ENCODE assay signal across 9 mouse cellular contexts in genomic region chr8:83693609-83694236, GRCm38 (mm10). TPM values are rescaled to one million over a fixed set of nuclear protein-coding genes. Genes with fewer than 3 reads are reported as not detected.
DNase-seq lines count a peak whose midpoint lies in the region; ATAC-seq and TF ChIP-seq lines count a peak whose summit lies in the region.
"Had no signal": no experiment of that assay in that cellular context is flagged by ENCODE, and none has a peak within 500 bp of the region (broad histone marks: within the 10 kb centered on the region; RNA-seq: fewer than 3 reads in every experiment).

No protein-coding gene starts in this region.

- 68% methylated on average over 10 of the region's 10 CpGs for WGBS in kidney, embryonic 16.5 days
- 30% methylated on average over 10 of the region's 10 CpGs for WGBS in liver, embryonic 12.5 days (ENCODE audit: insufficient replicate concordance)
- WGBS in hindbrain, embryonic 16.5 days = 88% methylated on average over 10 of the region's 10 CpGs

- H3K4me2 ChIP-seq in kidney, embryonic 16.5 days (replicated peaks; ENCODE audit: low read depth, low read length) = no peak overlapping the region
- peak overlapping the region; percentile 33 for H3K4me2 ChIP-seq in liver, embryonic 12.5 days
- no peak overlapping the region for H3K4me2 ChIP-seq in hindbrain, embryonic 16.5 days (ENCODE audit: low read length)
- H3K4me2 ChIP-seq: embryonic facial prominence, embryonic 12.5 days had no signal

- no peaks in the 10 kb centered on the region for H3K27me3 ChIP-seq in kidney, embryonic 16.5 days (ENCODE audit: insufficient read depth, low read length)
- no peaks in the 10 kb centered on the region for H3K27me3 ChIP-seq in liver, embryonic 12.5 days (replicated peaks)
- no peaks in the 10 kb centered on the region for H3K27me3 ChIP-seq in hindbrain, embryonic 16.5 days (replicated peaks; ENCODE audit: control insufficient read depth, insufficient read depth, low read length)
- H3K27me3 ChIP-seq: embryonic facial prominence, embryonic 12.5 days had no signal

- H3K27ac ChIP-seq in kidney, embryonic 16.5 days (ENCODE audit: low read length) = peak overlapping the region; percentile 45; the same call in 1 of the 2 replicates
- peak overlapping the region; percentile 98 for H3K27ac ChIP-seq in bone marrow macrophage, adult 2 months (ENCODE audit: insufficient read depth, low read depth, low read length)
- H3K27ac ChIP-seq in liver, embryonic 12.5 days = peak overlapping the region; percentile 12; the same call in 1 of the 2 replicates
- no peak overlapping the region for H3K27ac ChIP-seq in hindbrain, embryonic 16.5 days (ENCODE audit: low read depth, low read length)
- H3K27ac ChIP-seq: embryonic facial prominence, embryonic 12.5 days had no signal

- DNase-seq in kidney, adult 8-10 months = no peak
- DNase-seq in naive thymus-derived CD4-positive, alpha-beta T cell, adult 2 months (ENCODE audit: low read depth) = peak; percentile 33
- no peak for DNase-seq in left cerebral cortex, postnatal 4 days
- no peak for DNase-seq in cerebellum, adult 9-11 months

- peaks cover 40% of the 10 kb centered on the region for H3K4me1 ChIP-seq in kidney, embryonic 16.5 days (ENCODE audit: insufficient read depth, low read length)
- H3K4me1 ChIP-seq in bone marrow macrophage, adult 2 months (ENCODE audit: control insufficient read depth, insufficient read depth, low read length) = peaks cover 32% of the 10 kb centered on the region
- H3K4me1 ChIP-seq in liver, embryonic 12.5 days = peaks cover 55% of the 10 kb centered on the region
- H3K4me1 ChIP-seq in hindbrain, embryonic 16.5 days (ENCODE audit: control insufficient read depth, insufficient read depth, low read depth, low read length) = peaks cover 14% of the 10 kb centered on the region

- ATAC-seq in kidney, embryonic 16.5 days (ENCODE audit: low FRiP score, low TSS enrichment) = no peak
- no peak for ATAC-seq in liver, embryonic 12.5 days
- ATAC-seq in hindbrain, embryonic 16.5 days = no peak

- no peaks in the 10 kb centered on the region for H3K9me3 ChIP-seq in kidney, embryonic 16.5 days (ENCODE audit: low read length)
- H3K9me3 ChIP-seq in liver, embryonic 12.5 days (replicated peaks) = no peaks in the 10 kb centered on the region
- H3K9me3 ChIP-seq in hindbrain, embryonic 16.5 days (ENCODE audit: control insufficient read depth, low read length) = no peaks in the 10 kb centered on the region
- H3K9me3 ChIP-seq: embryonic facial prominence, embryonic 12.5 days had no signal

- no peak overlapping the region for H3K4me3 ChIP-seq in kidney, embryonic 16.5 days (ENCODE audit: low read length)
- H3K4me3 ChIP-seq in bone marrow macrophage, adult 2 months (ENCODE audit: insufficient read depth, low read length) = peak overlapping the region; percentile 68
- H3K4me3 ChIP-seq in liver, embryonic 12.5 days = no peak overlapping the region
- no peak overlapping the region for H3K4me3 ChIP-seq in hindbrain, embryonic 16.5 days (ENCODE audit: low read length)
- H3K4me3 ChIP-seq: embryonic facial prominence, embryonic 12.5 days had no signal

- intact Hi-C loops in left cerebral cortex, postnatal 4 days (cut with DNase I) = no loop called here

- TF ChIP-seq CTCF in bone marrow macrophage, adult 2 months (IDR thresholded peaks at IDR 0.05; ENCODE audit: low read depth, low read length) = no peak; the same call in 1 of the 2 replicates

- TF ChIP-seq POLR2A in bone marrow macrophage, adult 2 months (IDR thresholded peaks at IDR 0.05; ENCODE audit: borderline replicate concordance, low read depth, low read length) = 0 out of 2 replicates have a peak, but pooled peaks have one; percentile 24

- H3K36me3 ChIP-seq in kidney, embryonic 16.5 days (ENCODE audit: insufficient read depth, low read length) = peaks cover 27% of the 10 kb centered on the region
- peaks cover 38% of the 10 kb centered on the region for H3K36me3 ChIP-seq in liver, embryonic 12.5 days
- peaks cover 25% of the 10 kb centered on the region for H3K36me3 ChIP-seq in hindbrain, embryonic 16.5 days (ENCODE audit: control insufficient read depth, insufficient read depth, low read length)

- H3K9ac ChIP-seq in kidney, embryonic 16.5 days (replicated peaks; ENCODE audit: low read length) = no peak overlapping the region
- H3K9ac ChIP-seq in liver, embryonic 12.5 days = peak overlapping the region; percentile 5; the same call in 1 of the 2 replicates
- H3K9ac ChIP-seq in hindbrain, embryonic 16.5 days (ENCODE audit: low read depth, low read length) = no peak overlapping the region
- H3K9ac ChIP-seq: embryonic facial prominence, embryonic 12.5 days had no signal

RNA-seq across cellular contexts. Expression of gene Pkn1, which starts 5.3 kb away (rescaled TPM):
- polyA plus RNA-seq in kidney, embryonic 16.5 days (2015; fragmentation: Nextera tagmentation; extraction: Ambion mirVana) = 31.3 and 33.6 TPM in 2 replicates
- 148 and 174 TPM in 2 replicates for polyA plus RNA-seq in bone marrow macrophage, adult 2 months (2012; ENCODE audit: insufficient read depth, insufficient read length, missing spikeins)
- polyA plus RNA-seq in liver, embryonic 12.5 days (2016; fragmentation: Nextera tagmentation; extraction: Ambion mirVana) = 17.5 and 19.5 TPM in 2 replicates
- 100 to 1,000 TPM in 1 of 2 experiments, 10 to 100 TPM in 1; 98.7 to 107 TPM for total RNA-seq in left cerebral cortex, postnatal 4 days (2021)
- 21.2 and 24.6 TPM in 2 replicates for polyA plus RNA-seq in hindbrain, embryonic 16.5 days (2015; fragmentation: Nextera tagmentation; extraction: Ambion mirVana)

RNA-seq across cellular contexts. Expression of gene Ddx39, which starts 21.3 kb away (rescaled TPM):
- 197 and 211 TPM in 2 replicates for polyA plus RNA-seq in kidney, embryonic 16.5 days (2015; fragmentation: Nextera tagmentation; extraction: Ambion mirVana)
- polyA plus RNA-seq in bone marrow macrophage, adult 2 months (2012; ENCODE audit: insufficient read depth, insufficient read length, missing spikeins) = 27.9 and 28.4 TPM in 2 replicates
- polyA plus RNA-seq in liver, embryonic 12.5 days (2016; fragmentation: Nextera tagmentation; extraction: Ambion mirVana) = 270 and 299 TPM in 2 replicates
- total RNA-seq in left cerebral cortex, postnatal 4 days (2021) = 10 to 100 TPM; 39.1 to 39.7 TPM
- polyA plus RNA-seq in hindbrain, embryonic 16.5 days (2015; fragmentation: Nextera tagmentation; extraction: Ambion mirVana) = 92.6 and 97.9 TPM in 2 replicates

RNA-seq across cellular contexts. Expression of gene Ptger1, which starts 27.2 kb away (rescaled TPM):
- 3.1 and 4.0 TPM in 2 replicates for polyA plus RNA-seq in kidney, embryonic 16.5 days (2015; fragmentation: Nextera tagmentation; extraction: Ambion mirVana)
- 0.16 and 0.53 TPM in 2 replicates for polyA plus RNA-seq in bone marrow macrophage, adult 2 months (2012; ENCODE audit: insufficient read depth, insufficient read length, missing spikeins)
- polyA plus RNA-seq in liver, embryonic 12.5 days (2016; fragmentation: Nextera tagmentation; extraction: Ambion mirVana) = 0.25 and 0.41 TPM in 2 replicates
- 1 to 10 TPM in 1 of 2 experiments, under 1 TPM in 1; 0.95 to 1.1 TPM for total RNA-seq in left cerebral cortex, postnatal 4 days (2021)
- polyA plus RNA-seq in hindbrain, embryonic 16.5 days (2015; fragmentation: Nextera tagmentation; extraction: Ambion mirVana) = 0.61 and 0.87 TPM in 2 replicates

RNA-seq across cellular contexts. Expression of gene Gipc1, which starts 41.2 kb away (rescaled TPM):
- 227 and 237 TPM in 2 replicates for polyA plus RNA-seq in kidney, embryonic 16.5 days (2015; fragmentation: Nextera tagmentation; extraction: Ambion mirVana)
- 25.6 and 32.2 TPM in 2 replicates for polyA plus RNA-seq in bone marrow macrophage, adult 2 months (2012; ENCODE audit: insufficient read depth, insufficient read length, missing spikeins)
- 80.0 and 80.4 TPM in 2 replicates for polyA plus RNA-seq in liver, embryonic 12.5 days (2016; fragmentation: Nextera tagmentation; extraction: Ambion mirVana)
- total RNA-seq in left cerebral cortex, postnatal 4 days (2021) = 10 to 100 TPM; 74.7 to 77.4 TPM
- polyA plus RNA-seq in hindbrain, embryonic 16.5 days (2015; fragmentation: Nextera tagmentation; extraction: Ambion mirVana) = 135 TPM in 2 replicates

RNA-seq across cellular contexts. Expression of gene Adgre5, which starts 47.4 kb away (rescaled TPM):
- polyA plus RNA-seq in kidney, embryonic 16.5 days (2015; fragmentation: Nextera tagmentation; extraction: Ambion mirVana) = 40.7 and 42.5 TPM in 2 replicates
- polyA plus RNA-seq in bone marrow macrophage, adult 2 months (2012; ENCODE audit: insufficient read depth, insufficient read length, missing spikeins) = 55.5 and 62.9 TPM in 2 replicates
- 11.5 and 12.5 TPM in 2 replicates for polyA plus RNA-seq in liver, embryonic 12.5 days (2016; fragmentation: Nextera tagmentation; extraction: Ambion mirVana)
- 10 to 100 TPM in 1 of 2 experiments, 1 to 10 TPM in 1; 9.4 to 11.5 TPM for total RNA-seq in left cerebral cortex, postnatal 4 days (2021)
- polyA plus RNA-seq in hindbrain, embryonic 16.5 days (2015; fragmentation: Nextera tagmentation; extraction: Ambion mirVana) = 9.9 and 14.6 TPM in 2 replicates
